Mouse (Mus musculus) ovary, postnatal 10 days (tissue): ENCODE data around the gene Xylt1.

ENCODE experiments used
- DNase-seq: peaks from one replicate; pipeline ENCODE4 v3.0.0; 2022; ENCODE audit warnings: low spot score

Xylt1 gene

GRCm38 (mm10) chr7:117395511-117395910 is 14.7 kb downstream of the Xylt1 start:
- DNase-seq: no peak

DNA sequence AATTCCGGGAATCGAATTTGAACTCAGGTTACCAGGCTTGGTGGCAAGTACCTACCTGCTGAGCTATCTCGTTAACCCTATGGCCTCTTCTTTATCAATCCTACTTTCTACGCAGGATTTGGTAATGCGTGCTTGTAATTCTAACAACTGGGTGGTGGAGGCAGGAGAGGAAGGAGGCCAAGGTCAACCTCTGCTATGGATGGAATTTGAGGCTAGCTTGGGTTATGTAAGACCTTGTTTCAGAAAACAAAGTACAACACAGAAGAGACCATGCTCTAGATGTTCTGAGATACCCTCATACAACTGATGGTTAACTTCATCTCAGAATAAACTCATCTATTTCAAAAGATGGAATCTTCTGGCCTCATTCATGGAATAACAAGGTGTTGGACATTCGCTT is 17.1 kb downstream of the Xylt1 start:
- no peak for DNase-seq

- no peak for DNase-seq
Observed at GRCm38 (mm10) chr7:117399971-117400370, 19.2 kb downstream of the Xylt1 start.

- no peak for DNase-seq
Observed at GRCm38 (mm10) chr7:117401581-117401980, 20.8 kb downstream of the Xylt1 start.

- no peak for DNase-seq
Observed at GRCm38 (mm10) chr7:117406336-117406735, 25.6 kb downstream of the Xylt1 start.

- DNase-seq: no peak
Observed at GRCm38 (mm10) chr7:117409268-117409988, 28.6 kb downstream of the Xylt1 start.

DNA sequence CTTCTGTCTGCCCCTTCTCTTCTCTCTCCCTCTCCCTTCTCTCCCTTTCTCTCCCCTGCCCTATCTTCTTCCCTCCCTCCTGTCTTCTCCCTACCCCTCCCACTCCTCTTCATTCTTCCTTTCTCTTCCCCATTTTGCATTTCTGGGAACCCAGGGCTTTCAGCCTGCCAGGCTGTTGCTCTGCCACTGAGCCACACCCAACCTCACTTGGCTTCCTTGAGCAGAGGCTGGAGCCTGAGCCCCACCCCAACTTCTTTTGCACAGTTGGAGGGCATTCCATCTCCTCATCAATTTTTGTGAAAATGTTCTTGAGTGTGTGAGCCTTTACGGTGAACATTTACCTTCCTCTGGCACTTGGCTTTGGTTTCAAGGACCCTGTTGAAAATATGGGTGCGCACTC is 31.1 kb downstream of the Xylt1 start:
- no peak for DNase-seq

- no peak for DNase-seq
Observed at GRCm38 (mm10) chr7:117412405-117412804, 31.6 kb downstream of the Xylt1 start.

- no peak for DNase-seq
Observed at GRCm38 (mm10) chr7:117414341-117415008, 33.7 kb downstream of the Xylt1 start.

DNA sequence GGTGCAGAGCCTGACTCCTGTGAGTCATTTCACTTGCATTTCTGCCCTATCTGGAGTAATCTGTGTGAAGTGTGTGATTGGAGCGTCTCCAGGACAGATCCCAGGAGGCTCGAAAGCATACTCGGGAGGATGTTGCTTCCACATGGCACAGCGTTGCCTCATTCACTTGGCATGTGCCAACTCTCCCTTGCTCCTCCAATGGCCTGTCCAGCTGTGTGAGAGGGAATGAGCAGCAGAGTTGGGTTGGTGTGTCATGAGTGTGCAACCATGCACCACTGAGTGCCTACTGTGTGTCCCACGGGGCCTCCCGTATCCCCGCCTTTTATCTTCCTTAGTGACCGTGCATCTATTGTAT is 34.2 kb downstream of the Xylt1 start:
- DNase-seq: no peak

DNA sequence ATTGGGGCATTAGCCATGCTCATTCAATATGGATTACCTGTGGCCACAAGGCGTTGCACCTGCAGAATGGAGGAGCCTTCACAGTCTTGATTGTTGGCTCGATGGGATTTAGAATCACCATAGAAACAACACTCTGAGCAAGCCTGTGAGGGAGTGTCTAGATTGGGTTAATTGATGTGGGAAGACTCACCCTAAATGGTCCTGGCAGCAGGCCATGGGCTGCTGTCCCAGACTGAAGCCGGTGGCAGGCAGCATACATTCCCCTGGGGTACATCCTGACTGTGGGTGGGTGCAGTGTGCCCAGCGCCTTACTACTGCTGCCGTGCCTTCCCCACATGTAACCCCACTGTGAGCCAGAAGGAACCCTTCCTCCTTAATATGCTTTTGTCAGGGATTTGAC is 38.3 kb downstream of the Xylt1 start:
- no peak for DNase-seq

DNA sequence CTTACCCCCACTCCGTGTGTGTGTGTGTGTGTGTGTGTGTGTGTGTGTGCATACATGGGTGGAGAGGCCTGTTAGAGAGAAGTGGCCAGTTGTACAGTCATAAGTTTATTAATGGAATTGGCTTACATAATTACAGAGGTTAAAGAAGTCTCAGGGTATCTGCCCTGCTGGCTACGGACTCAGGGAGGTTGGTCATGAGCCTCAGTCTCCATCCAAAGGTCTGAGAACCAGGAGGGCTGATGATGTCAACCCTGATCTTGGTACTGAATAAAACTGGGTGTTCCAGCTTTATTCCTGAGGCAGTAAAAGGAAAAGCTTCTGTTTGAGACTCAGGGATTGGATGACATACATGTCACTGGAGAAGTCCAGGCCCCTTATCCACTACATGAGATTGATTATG is 39.1 kb downstream of the Xylt1 start:
- DNase-seq: no peak

DNA sequence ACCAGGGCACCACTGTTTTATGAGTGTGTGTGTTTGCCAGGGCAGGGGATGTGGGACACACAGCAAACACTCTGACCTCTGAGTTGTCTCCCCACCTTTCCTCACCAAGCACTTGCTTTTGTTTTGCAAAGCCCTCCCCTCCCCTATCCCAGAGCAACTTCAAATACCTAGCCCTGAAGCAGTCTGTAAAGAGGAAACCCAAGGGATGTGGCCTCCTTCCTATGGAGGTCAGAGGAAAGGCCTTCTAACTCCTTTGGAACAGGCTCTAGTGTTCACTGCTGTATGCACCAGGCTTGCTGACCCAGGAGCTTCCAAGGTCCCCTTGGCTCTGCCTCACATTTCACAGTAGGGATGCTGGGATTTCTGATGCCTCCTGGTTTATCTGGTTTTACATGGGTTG is 39.5 kb downstream of the Xylt1 start:
- no peak for DNase-seq

DNA sequence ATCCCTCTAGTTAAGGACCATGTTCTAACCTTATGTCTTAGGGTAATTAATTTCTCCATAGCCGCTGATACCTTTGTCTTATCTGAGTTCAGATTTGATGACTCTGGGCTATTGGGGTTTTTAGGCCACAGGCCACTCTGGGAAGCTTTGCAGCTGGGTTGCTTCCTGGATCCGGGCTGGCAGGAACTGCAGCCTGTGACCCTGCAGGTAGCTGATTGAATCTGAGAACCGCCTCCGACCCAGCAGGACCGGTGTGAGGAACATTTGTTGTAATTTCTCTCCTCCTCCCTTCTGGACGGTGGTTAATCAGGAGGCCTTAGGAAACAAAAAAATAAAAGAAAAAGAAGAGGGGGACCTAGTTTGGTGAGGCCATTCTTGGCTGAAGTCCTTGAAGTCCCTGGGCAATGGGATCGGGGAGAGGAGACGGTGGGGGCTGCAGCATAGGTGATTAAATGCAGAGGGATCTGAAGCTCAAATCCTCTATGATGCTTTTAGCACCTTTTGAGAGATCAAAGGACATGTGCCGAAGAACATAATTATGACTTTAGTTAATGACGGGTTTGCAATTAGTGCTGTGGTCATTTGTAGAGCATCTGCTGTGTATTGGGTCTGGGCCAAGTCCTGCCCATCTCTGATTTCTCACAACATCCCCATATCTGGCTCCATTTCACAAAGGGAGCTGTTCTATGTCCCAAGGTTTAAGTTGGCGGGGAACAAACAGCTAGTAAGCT is 40.2 kb downstream of the Xylt1 start:
- no peak for DNase-seq

GRCm38 (mm10) chr7:117424841-117425240 is 44.1 kb downstream of the Xylt1 start:
- DNase-seq: no peak

GRCm38 (mm10) chr7:117426366-117426765 is 45.6 kb downstream of the Xylt1 start:
- no peak for DNase-seq

GRCm38 (mm10) chr7:117428690-117429224 is 48.0 kb downstream of the Xylt1 start:
- DNase-seq: no peak

GRCm38 (mm10) chr7:117429483-117429882 is 48.7 kb downstream of the Xylt1 start:
- no peak for DNase-seq

DNA sequence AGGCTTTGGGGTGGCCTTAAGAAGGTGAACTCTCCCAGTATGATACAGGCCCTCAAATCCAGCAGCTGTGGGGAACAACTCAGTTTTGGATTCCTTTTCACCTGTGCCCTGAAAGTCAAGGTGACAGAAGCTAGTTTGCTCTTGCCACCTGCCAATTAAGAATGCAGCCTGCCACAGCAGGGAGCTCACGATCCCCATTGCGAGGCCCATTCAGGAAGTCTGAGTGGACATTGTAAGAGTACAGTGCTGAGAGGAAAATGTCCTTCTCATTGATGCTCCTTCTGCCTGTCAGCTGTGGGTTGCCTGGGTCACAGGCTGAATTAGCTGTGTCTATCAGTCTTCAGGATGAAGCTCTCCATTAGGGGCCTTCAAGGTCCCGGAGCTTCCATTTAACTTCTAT is 49.1 kb downstream of the Xylt1 start:
- no peak for DNase-seq

DNA sequence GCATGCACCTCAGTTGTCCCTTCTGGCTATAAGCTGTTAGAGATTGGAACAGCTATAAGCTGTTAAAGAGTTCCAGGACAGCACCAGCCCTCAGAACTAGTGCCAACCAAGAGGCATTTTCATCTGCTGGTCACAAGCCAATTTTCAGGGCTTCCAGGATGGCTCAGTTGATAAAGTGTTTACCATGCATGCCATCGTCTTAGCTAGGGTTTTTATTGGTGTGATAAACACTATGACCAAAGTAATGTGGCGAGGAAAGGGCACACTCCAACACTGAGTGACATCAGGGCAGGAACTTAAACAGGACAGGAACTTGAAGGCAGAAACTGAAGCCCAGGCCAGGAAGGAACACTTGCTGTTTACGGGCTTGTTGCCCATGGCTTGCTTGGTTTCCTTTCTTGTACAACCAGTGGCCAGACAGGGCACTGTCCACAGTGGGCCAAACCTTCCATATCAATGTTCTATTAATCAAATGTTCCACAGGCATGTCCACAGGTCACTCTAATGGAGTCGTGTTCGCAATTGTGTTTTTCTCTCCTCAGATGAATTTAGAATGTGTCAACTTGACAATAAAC is 49.7 kb downstream of the Xylt1 start:
- DNase-seq: no peak

DNA sequence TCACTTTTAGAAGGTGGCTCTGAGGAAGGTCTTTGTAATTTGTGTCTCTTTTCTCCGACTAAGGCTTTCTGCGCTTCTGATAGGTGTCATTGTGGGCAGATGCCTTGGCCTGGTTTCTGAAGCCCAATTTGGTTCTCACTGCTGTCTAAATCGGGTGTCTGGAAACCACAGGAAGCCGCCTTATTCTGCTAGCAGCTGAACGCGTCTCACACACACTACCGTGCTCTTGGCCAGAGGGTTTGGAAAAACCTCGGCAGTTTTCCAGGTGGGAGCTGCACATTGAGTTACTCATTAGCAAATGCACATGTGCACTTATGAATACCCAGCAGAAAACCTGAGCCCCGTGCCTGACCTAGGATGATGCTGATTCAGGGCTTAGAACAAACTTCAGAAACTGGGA is 52.9 kb downstream of the Xylt1 start:
- no peak for DNase-seq

- DNase-seq: no peak
Observed at GRCm38 (mm10) chr7:117435091-117435490, 54.3 kb downstream of the Xylt1 start.
